Mouse (Mus musculus) regulatory T cell (primary cell): ENCODE data around the gene 1700001O22Rik.

ENCODE experiments used
- in situ Hi-C: fragments of 300-600 bp; cut with MboI, MseI; formaldehyde crosslinking; loops from one replicate; pipeline ENCODE4 v1.15.1; 2025; ENCODE audit warnings: high pct_unique_total_duplicates

Gene 1700001O22Rik

DNA sequence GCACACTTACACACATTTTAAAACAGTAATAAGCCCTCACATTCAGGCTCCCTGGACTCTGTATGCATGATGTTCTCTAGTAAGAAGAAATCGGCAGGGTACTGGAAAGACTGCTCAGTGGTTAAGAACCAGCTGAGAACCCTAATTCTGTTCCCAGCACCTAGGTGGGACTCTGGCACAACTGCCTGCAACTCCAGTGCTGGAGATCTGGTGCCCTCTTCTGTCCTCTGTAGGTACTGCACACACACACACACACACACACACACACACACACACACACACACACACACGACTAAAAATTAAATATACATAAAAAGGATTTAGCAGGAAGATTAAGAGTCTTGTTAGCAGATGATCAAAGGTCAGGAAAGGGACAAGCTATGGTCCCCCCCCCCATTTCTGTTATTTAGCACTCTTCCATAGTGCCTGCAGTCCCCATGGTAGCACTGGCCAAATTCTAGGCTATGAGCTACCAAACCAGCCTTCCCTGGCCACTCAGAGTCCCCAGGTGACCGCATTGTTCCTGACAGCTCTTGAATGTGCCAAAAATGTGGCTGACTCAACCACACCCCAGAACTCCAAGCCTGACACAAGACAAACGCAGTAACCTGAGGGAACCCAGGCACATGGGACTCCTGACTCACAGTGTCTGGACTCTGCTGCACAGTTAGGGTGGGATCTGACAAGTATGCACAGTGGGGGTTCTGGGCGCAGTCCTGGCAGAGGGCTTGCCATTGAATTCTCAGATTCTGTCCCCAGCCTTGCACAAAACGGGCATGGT is 47.3 kb downstream of the 1700001O22Rik start:
- in situ Hi-C loops = no loop called here

- in situ Hi-C loops = no loop called here
Observed at GRCm38 (mm10) chr2:30754831-30755230, 48.6 kb downstream of the 1700001O22Rik start.

GRCm38 (mm10) chr2:30753219-30753618 is 50.2 kb downstream of the 1700001O22Rik start:
- in situ Hi-C loops = no loop called here

DNA sequence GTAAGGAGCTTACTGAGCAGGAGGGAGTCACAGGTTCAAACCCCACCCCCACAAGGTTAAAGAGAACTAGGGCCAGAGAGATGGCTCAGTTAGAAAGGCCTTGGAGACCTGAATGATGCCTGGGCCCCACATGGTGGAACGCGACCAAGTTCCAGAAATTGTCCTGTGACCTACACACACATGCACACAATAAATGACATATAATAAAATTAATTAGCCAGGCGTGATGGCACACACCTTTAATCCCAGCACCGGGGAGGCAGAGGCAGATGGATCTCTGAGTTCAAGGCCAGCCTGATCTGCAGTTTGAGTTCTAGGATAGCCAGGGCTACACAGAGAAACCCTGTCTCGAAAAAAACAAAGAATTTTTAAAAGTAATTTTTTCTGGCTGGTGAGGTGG is 51.0 kb downstream of the 1700001O22Rik start:
- in situ Hi-C loops = no loop called here

GRCm38 (mm10) chr2:30750025-30750424 is 53.4 kb downstream of the 1700001O22Rik start:
- in situ Hi-C loops = no loop called here

GRCm38 (mm10) chr2:30747602-30748162 is 55.8 kb downstream of the 1700001O22Rik start:
- in situ Hi-C loops = no loop called here
